Mouse (Mus musculus): ENCODE data around the gene Gm17545. TPM values are rescaled to one million over a fixed set of nuclear protein-coding genes. Genes with fewer than 3 reads are reported as not detected.
A peak's percentile ranks its signal among the peaks of the same experiment; 100 is the strongest.
"Not testable (repeated sequence)": the region's sequence is repeated elsewhere in the genome, so short reads cannot be mapped to it uniquely, and the experiment has no call there.

The Gm17545 gene
- not detected in 2 replicates for polyA plus RNA-seq (2011; ENCODE audit: insufficient read length, low read depth, missing spikeins)

DNA sequence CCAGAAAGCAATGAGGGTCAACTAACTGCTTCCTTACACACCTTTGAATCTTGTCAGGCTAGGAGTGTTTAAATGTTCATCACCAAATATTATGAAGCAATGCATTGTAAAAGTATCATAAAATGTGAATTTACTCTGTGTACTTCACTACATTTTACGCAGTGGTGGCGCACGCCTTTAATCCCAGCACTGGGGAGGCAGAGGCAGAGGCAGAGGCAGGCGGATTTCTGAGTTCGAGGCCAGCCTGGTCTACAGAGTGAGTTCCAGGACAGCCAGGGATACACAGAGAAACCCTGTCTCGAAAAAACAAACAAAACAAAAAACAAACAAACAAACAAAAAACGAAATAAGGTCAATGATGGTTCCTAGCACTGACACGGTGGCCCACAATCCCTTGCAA lies at the start of gene Gm17545:
Gene Gm17545, plus strand, starts transcription at position 301 of the 400 bp plus-strand sequence.
- H3K4me1 ChIP-seq (ENCODE audit: control insufficient read depth, insufficient read depth, low read length); H3K27ac ChIP-seq (ENCODE audit: insufficient read depth, low read length); H3K4me3 ChIP-seq (ENCODE audit: insufficient read depth, low read length): not testable (repeated sequence)

DNA sequence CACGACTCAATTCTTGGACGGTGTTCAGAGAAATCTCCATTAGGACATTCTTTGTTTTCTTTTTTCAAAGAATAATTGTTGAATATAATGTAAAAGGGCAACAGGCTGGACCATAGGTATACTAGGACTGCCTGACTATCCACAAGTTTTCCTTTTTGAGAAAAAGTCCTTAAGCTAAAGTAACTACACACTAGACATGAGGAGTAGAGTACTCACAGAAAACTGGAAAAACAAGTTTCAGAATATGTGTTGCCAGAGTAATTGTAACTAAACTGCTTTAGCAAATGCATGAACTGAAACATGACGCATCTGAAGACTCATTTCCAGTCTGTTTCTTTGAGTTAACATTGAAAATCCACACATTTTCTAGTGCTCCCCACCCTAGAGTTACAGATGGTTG lies 48.7 kb upstream of the Gm17545 start:
- no peaks in the 10 kb centered on the region for H3K4me1 ChIP-seq (ENCODE audit: control insufficient read depth, insufficient read depth, low read length)
- H3K27ac ChIP-seq (ENCODE audit: insufficient read depth, low read length): no peak overlapping the region
- TF ChIP-seq POLR2A (IDR thresholded peaks at IDR 0.05; ENCODE audit: low read depth, low read length): no peak
- no peak for TF ChIP-seq CTCF (IDR thresholded peaks at IDR 0.05; ENCODE audit: borderline replicate concordance, insufficient read depth, low read length)
- H3K4me3 ChIP-seq (ENCODE audit: insufficient read depth, low read length): no peak overlapping the region

DNA sequence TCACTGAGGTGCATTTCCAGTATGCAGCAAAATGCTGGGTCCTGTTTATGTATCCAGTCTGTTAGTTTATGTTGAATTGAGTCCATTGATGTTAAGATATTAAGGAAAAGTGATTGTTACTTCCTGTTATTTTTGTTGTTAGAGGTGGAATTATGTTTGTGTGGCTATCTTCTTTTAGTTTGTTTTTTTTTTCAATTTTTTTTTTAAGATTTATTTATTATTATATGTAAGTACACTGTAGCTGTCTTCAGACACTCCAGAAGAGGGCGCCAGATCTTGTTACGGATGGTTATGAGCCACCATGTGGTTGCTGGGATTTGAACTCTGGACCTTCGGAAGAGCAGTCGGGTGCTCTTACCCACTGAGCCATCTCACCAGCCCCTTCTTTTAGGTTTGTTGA lies 46.5 kb upstream of the Gm17545 start:
- H3K4me3 ChIP-seq (ENCODE audit: insufficient read depth, low read length); H3K27ac ChIP-seq (ENCODE audit: insufficient read depth, low read length): not testable (repeated sequence)

GRCm38 (mm10) chr9:22408344-22408743 lies 45.7 kb upstream of the Gm17545 start:
- not testable (repeated sequence) for H3K27ac ChIP-seq (ENCODE audit: insufficient read depth, low read length); H3K4me1 ChIP-seq (ENCODE audit: control insufficient read depth, insufficient read depth, low read length); H3K4me3 ChIP-seq (ENCODE audit: insufficient read depth, low read length)
- TF ChIP-seq CTCF (IDR thresholded peaks at IDR 0.05; ENCODE audit: borderline replicate concordance, insufficient read depth, low read length): 0 out of 2 replicates have a peak, but pooled peaks have one; percentile 2

More for the DNA sequence above, 46.5 kb upstream of the Gm17545 start:
- H3K4me1 ChIP-seq (ENCODE audit: control insufficient read depth, insufficient read depth, low read length): not testable (repeated sequence)

GRCm38 (mm10) chr9:22409501-22409900 lies 44.6 kb upstream of the Gm17545 start:
- H3K4me1 ChIP-seq (ENCODE audit: control insufficient read depth, insufficient read depth, low read length): no peaks in the 10 kb centered on the region
- no peak overlapping the region for H3K4me3 ChIP-seq (ENCODE audit: insufficient read depth, low read length)
- TF ChIP-seq CTCF (IDR thresholded peaks at IDR 0.05; ENCODE audit: borderline replicate concordance, insufficient read depth, low read length): no peak
- TF ChIP-seq POLR2A (IDR thresholded peaks at IDR 0.05; ENCODE audit: low read depth, low read length): no peak
- H3K27ac ChIP-seq (ENCODE audit: insufficient read depth, low read length): no peak overlapping the region

DNA sequence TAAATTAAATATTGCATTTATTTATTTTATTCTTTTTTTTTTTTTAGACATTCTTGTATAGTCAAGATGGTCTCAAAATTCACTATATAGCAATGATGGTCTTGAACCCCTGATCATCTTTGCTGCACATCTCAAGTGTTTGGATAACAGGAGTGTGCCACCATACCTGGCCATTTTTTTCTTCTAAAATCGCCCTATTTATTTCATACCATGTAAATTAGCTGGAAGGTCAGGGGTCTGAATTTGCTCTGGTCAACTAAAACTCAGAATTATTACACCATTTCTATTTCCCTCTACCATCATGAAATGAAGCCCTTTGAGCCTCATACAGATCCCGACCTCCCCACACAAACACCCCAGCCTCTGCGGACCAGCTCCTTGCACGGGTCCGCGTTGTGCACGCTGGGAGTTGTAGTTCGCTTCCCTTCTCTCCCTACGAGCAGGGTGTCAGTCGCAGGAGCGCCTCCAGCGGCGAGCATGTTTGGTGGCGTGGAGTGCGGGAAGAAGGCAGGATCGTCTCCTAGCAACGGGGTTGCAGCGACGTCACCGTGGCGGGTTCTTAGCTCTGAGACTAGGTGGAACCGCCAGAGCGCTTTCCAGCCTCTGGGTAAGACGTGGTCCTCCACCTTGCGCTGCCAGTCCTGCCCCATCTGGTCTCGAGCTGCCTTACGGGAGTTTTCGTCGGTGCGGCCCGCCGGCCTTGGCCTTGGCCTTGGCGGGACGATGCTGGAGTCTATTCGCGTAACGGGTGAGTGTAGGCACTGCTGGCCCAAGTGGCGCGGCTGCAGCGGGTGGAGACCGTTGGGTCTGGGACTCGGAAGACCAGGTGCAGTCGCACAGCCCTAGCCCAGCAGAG lies 42.9 kb upstream of the Gm17545 start, which contains the start of gene 9530077C05Rik:
Gene 9530077C05Rik, plus strand, starts transcription at position 512 of the 856 bp plus-strand sequence.
- Histone ChIP-seq H3K4me1 (ENCODE audit: control insufficient read depth, insufficient read depth, low read length) (no peaks in the 10 kb centered on the region), H3K4me3 (ENCODE audit: insufficient read depth, low read length) (peak within 1 kb of the TSS; percentile 56), H3K27ac (ENCODE audit: insufficient read depth, low read length) (no peak within 1 kb of the TSS)
- peak; percentile 97 for TF ChIP-seq CTCF (IDR thresholded peaks at IDR 0.05; ENCODE audit: borderline replicate concordance, insufficient read depth, low read length)
- no peak for TF ChIP-seq POLR2A (IDR thresholded peaks at IDR 0.05; ENCODE audit: low read depth, low read length)

- H3K4me1 ChIP-seq (ENCODE audit: control insufficient read depth, insufficient read depth, low read length): no peaks in the 10 kb centered on the region
- H3K4me3 ChIP-seq (ENCODE audit: insufficient read depth, low read length): no peak overlapping the region
- H3K27ac ChIP-seq (ENCODE audit: insufficient read depth, low read length): no peak overlapping the region
- no peak for TF ChIP-seq CTCF (IDR thresholded peaks at IDR 0.05; ENCODE audit: borderline replicate concordance, insufficient read depth, low read length)
- no peak for TF ChIP-seq POLR2A (IDR thresholded peaks at IDR 0.05; ENCODE audit: low read depth, low read length)
These were observed 37.9 kb upstream of the Gm17545 start for GRCm38 (mm10) chr9:22416187-22416586.

DNA sequence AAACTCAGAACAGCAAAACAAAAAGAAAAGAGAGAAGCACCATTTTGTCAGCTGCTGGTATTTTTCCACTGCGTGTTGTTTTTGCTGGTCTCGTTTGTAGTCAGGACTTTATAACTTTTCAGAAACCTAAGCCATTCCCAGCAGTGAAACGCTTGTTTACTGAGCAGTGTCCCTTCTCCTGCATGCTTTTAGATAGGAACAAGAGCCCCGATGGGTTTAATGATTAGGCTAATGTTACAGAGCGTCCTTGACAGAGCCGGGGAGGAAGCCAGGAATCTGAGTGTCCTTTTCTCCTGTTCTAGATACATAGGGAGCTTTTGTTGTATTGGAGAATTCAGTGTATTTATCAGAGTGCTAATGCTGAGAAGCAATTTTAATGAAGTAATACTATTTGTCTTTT lies 36.5 kb upstream of the Gm17545 start:
- H3K4me3 ChIP-seq (ENCODE audit: insufficient read depth, low read length): no peak overlapping the region
- no peak for TF ChIP-seq POLR2A (IDR thresholded peaks at IDR 0.05; ENCODE audit: low read depth, low read length)
- TF ChIP-seq CTCF (IDR thresholded peaks at IDR 0.05; ENCODE audit: borderline replicate concordance, insufficient read depth, low read length): no peak
- H3K4me1 ChIP-seq (ENCODE audit: control insufficient read depth, insufficient read depth, low read length): peaks cover 2% of the 10 kb centered on the region; the same call in 1 of the 2 replicates
- H3K27ac ChIP-seq (ENCODE audit: insufficient read depth, low read length): no peak overlapping the region

DNA sequence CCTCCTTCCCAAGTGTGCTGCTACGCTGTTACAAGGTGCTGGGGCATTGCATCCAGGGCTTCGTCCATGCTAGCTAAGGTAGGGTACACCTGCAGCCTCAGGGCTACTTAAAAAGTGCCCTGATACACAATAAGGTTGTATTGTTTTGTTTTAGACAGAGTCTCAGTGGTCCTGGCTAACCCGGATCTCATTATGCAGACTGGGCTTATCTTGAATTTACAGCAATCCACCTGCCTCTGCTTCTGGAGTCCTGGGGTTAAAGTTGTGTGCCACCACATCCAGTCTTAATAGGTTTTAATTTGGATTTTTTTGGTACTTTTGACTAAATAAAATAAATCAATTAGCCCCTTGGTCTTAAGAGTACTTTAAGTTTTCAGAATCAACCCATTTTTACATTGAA lies 34.2 kb upstream of the Gm17545 start:
- TF ChIP-seq CTCF (IDR thresholded peaks at IDR 0.05; ENCODE audit: borderline replicate concordance, insufficient read depth, low read length): no peak
- no peak for TF ChIP-seq POLR2A (IDR thresholded peaks at IDR 0.05; ENCODE audit: low read depth, low read length)
- no peak overlapping the region for H3K4me3 ChIP-seq (ENCODE audit: insufficient read depth, low read length)
- peaks cover 2% of the 10 kb centered on the region; the same call in 1 of the 2 replicates for H3K4me1 ChIP-seq (ENCODE audit: control insufficient read depth, insufficient read depth, low read length)
- H3K27ac ChIP-seq (ENCODE audit: insufficient read depth, low read length): no peak overlapping the region

DNA sequence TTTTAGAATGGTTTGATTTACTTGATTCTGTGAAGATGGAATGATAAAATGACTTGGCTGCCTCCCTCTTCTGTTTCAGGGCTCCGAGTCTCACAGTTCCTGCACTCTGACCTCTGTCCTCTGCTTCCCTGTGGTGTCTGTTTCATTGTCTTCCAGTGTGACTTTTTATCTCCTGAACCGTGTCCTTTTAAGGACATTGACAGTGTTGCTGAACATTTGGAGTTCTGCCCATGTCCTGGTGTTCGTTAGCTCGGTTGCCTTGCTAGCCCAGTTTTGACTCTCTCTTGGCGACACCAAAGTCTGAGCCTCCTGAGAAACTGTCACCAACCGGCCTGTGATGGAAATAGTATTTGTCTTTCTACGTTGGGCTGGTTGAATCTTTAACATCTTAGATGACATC lies 33.6 kb upstream of the Gm17545 start:
- TF ChIP-seq CTCF (IDR thresholded peaks at IDR 0.05; ENCODE audit: borderline replicate concordance, insufficient read depth, low read length): no peak
- no peak for TF ChIP-seq POLR2A (IDR thresholded peaks at IDR 0.05; ENCODE audit: low read depth, low read length)
- no peak overlapping the region for H3K27ac ChIP-seq (ENCODE audit: insufficient read depth, low read length)
- H3K4me1 ChIP-seq (ENCODE audit: control insufficient read depth, insufficient read depth, low read length): peaks cover 2% of the 10 kb centered on the region; the same call in 1 of the 2 replicates
- no peak overlapping the region for H3K4me3 ChIP-seq (ENCODE audit: insufficient read depth, low read length)
